Mouse (Mus musculus) midbrain, embryonic 11.5 days (tissue): Measurements from ENCODE around the gene Kank1. TPM values are rescaled to one million over a fixed set of nuclear protein-coding genes. Genes with fewer than 3 reads are reported as not detected.
A peak's percentile ranks its signal among the peaks of the same experiment; 100 is the strongest.

Source experiments
- ATAC-seq: fragments of 200-750 bp; cut with Nextera tagmentation; 2 replicates; pipeline ENCODE4 v1.8.0; 2017; ENCODE audit warnings: moderate TSS enrichment, moderate library complexity; ENCODE audit not compliant: low FRiP score
- DNase-seq: peaks from one replicate; pipeline ENCODE4 v3.0.0; 2015; ENCODE audit warnings: low spot score; ENCODE audit errors: missing footprints
- H3K27ac ChIP-seq: fragments of 300-500 bp; sonication (generic); 2 replicates; pipeline ENCODE4 v1.5.1; 2014; ENCODE audit warnings: low read depth, low read length
- H3K27me3 ChIP-seq: fragments of 300-500 bp; sonication (generic); 2 replicates; pipeline ENCODE4 v1.6.1; 2014; ENCODE audit warnings: mild to moderate bottlenecking, low read length, moderate library complexity, mixed read lengths; ENCODE audit not compliant: control insufficient read depth, insufficient read depth
- H3K36me3 ChIP-seq: fragments of 300-500 bp; sonication (generic); 2 replicates; pipeline ENCODE4 v1.6.1; 2014; ENCODE audit warnings: mild to moderate bottlenecking, low read length, moderate library complexity, mixed read lengths; ENCODE audit not compliant: control insufficient read depth, insufficient read depth
- H3K4me1 ChIP-seq: fragments of 300-500 bp; sonication (generic); 2 replicates; pipeline ENCODE4 v1.6.1; 2014; ENCODE audit warnings: low read length; ENCODE audit not compliant: control insufficient read depth, insufficient read depth
- H3K4me2 ChIP-seq: fragments of 300-500 bp; sonication (generic); 2 replicates; pipeline ENCODE4 v1.6.1; 2014; ENCODE audit warnings: mild to moderate bottlenecking, moderate library complexity
- H3K4me3 ChIP-seq: fragments of 300-500 bp; sonication (generic); 2 replicates; pipeline ENCODE4 v1.5.1; 2014; ENCODE audit warnings: low read depth, low read length
- H3K9ac ChIP-seq: fragments of 300-500 bp; sonication (generic); 2 replicates; pipeline ENCODE4 v1.6.1; 2014; ENCODE audit warnings: low read length
- H3K9me3 ChIP-seq: fragments of 300-500 bp; sonication (generic); 2 replicates; pipeline ENCODE4 v1.6.1; 2016; ENCODE audit warnings: low read length; ENCODE audit not compliant: control insufficient read depth
- WGBS: fragments of 180-500 bp; shearing (Covaris S2); extraction: QIAGEN DNeasy Blood & Tissue Kit; methylation state at CpG from one replicate; pipeline ENCODE4 v1.1.7; 2014; 5-methylcytosine and 5-hydroxymethylcytosine counted together
- polyA plus RNA-seq: library from polyadenylated mRNA; unstranded; fragments of >200 nt; fragmentation: Nextera tagmentation; extraction: Ambion mirVana; gene quantifications from 2 replicates; pipeline ENCODE4 v1.2.1, GENCODE M21; 2014

Gene Kank1
- polyA plus RNA-seq, 1 experiment from 2014 or later: 13.3 TPM

DNA sequence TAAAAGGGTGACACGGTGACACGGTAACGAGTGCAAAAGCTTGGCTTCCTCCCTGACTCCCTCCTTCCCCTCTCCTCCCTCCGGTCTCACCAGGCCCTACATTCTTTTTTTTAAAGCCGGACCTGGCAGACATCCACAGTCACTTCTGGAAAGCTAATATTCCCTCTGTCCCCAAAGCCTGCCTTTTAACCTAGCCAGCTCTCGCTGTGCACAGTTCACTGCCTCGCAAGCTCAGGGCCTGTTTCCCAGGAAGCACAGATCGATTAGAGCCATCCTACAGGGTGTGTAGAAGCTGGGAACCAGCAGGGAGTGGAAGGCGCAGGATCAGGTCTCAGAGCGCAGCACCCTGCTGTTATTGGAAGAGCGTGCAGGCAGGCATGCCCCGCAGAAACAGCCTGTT lies 138.2 kb downstream of the Kank1 start:
- Histone ChIP-seq H3K27ac (no peak overlapping the region; the same call in 1 of the 2 replicates), H3K9ac (peak overlapping the region; percentile 22; the same call in 1 of the 2 replicates), H3K4me2 (no peak overlapping the region), H3K27me3 (no peaks in the 10 kb centered on the region), H3K36me3 (no peaks in the 10 kb centered on the region; the same call in 1 of the 2 replicates), H3K4me3 (no peak overlapping the region), H3K9me3 (no peaks in the 10 kb centered on the region), H3K4me1 (peaks cover 11% of the 10 kb centered on the region)
- WGBS: 3% methylated on average over 12 of the region's 12 CpGs
- DNase-seq: no peak
- ATAC-seq: no peak

DNA sequence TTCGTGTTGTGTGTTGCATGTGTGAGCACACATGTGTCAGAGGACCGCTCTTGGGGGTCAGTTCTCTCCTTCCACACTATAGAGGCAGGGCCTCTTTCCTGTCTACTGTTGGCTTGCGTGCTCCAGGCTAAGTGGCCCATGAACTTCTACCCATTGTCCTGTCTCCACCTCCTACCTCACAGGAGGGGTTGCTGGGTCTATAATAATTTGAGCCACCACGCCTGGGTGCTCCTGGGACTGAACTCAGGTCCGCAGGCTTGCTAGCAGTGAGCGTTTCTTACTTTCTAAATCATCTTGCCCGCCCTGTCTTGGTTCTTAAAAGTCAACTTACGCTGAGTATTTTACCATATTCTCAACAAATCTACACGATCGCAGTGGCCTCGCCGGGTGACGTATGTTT lies 140.1 kb downstream of the Kank1 start:
- Histone ChIP-seq H3K9ac (no peak overlapping the region), H3K9me3 (no peaks in the 10 kb centered on the region), H3K27me3 (no peaks in the 10 kb centered on the region), H3K4me2 (no peak overlapping the region), H3K4me3 (no peak overlapping the region), H3K36me3 (no peaks in the 10 kb centered on the region), H3K27ac (no peak overlapping the region), H3K4me1 (peaks cover 14% of the 10 kb centered on the region)
- 88% methylated on average over 13 of the region's 13 CpGs for WGBS
- DNase-seq (no peak), ATAC-seq (no peak)

- 86% methylated on average over 9 of the region's 9 CpGs for WGBS
- H3K4me1 ChIP-seq: peaks cover 20% of the 10 kb centered on the region
Measured at GRCm38 (mm10) chr19:25380675-25381074, 143.9 kb downstream of the Kank1 start.

DNA sequence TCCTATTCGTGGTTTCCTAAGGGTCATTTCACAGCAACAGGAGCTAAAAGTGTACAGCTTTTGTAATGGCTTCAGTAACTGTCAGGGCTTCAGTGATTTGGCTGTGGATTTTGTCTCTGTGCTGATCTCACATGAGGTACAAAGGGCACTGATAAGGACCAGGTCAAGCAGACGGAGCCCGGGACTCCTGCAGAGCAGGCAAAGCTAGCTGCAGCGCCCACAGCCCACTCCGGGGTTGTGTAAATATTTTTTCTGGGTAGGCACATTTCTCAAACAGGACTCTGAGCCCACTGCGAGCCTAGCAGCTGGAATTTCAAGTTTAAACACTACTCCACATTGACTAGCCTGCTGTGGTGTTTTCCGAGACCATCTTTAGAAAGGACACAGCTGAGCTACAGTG lies 145.2 kb downstream of the Kank1 start:
- no peak overlapping the region; the same call in 1 of the 2 replicates for H3K27ac ChIP-seq
- H3K27me3 ChIP-seq: no peaks in the 10 kb centered on the region
- no peaks in the 10 kb centered on the region for H3K36me3 ChIP-seq
- 38% methylated on average over 7 of the region's 7 CpGs for WGBS
- no peaks in the 10 kb centered on the region for H3K9me3 ChIP-seq
- no peak overlapping the region for H3K4me3 ChIP-seq
- peaks cover 22% of the 10 kb centered on the region for H3K4me1 ChIP-seq
- ATAC-seq (no peak), DNase-seq (no peak)
- H3K4me2 ChIP-seq: no peak overlapping the region
- no peak overlapping the region for H3K9ac ChIP-seq

More at GRCm38 (mm10) chr19:25380675-25381074, 143.9 kb downstream of the Kank1 start:
- DNase-seq (no peak), ATAC-seq (no peak)
- no peak overlapping the region for H3K4me2 ChIP-seq
- H3K4me3 ChIP-seq: no peak overlapping the region
- no peak overlapping the region for H3K9ac ChIP-seq
- H3K27ac ChIP-seq: no peak overlapping the region
- H3K27me3 ChIP-seq: no peaks in the 10 kb centered on the region
- no peaks in the 10 kb centered on the region for H3K9me3 ChIP-seq
- H3K36me3 ChIP-seq: no peaks in the 10 kb centered on the region

GRCm38 (mm10) chr19:25382494-25382893 lies 145.7 kb downstream of the Kank1 start:
- no peak overlapping the region for H3K4me3 ChIP-seq
- DNase-seq: no peak
- H3K36me3 ChIP-seq: no peaks in the 10 kb centered on the region
- peaks cover 22% of the 10 kb centered on the region for H3K4me1 ChIP-seq
- no peaks in the 10 kb centered on the region for H3K9me3 ChIP-seq
- no peaks in the 10 kb centered on the region for H3K27me3 ChIP-seq
- no peak for ATAC-seq
- 78% methylated on average over 6 of the region's 6 CpGs for WGBS
- no peak overlapping the region for H3K4me2 ChIP-seq
- 0 out of 2 replicates have a peak overlapping the region, but pooled peaks have one; percentile 20 for H3K9ac ChIP-seq
- H3K27ac ChIP-seq: no peak overlapping the region; the same call in 1 of the 2 replicates

- Histone ChIP-seq H3K9me3 (no peaks in the 10 kb centered on the region), H3K27me3 (no peaks in the 10 kb centered on the region), H3K4me1 (peaks cover 22% of the 10 kb centered on the region), H3K27ac (peak overlapping the region; percentile 74), H3K4me2 (peak overlapping the region; percentile 27; the same call in 1 of the 2 replicates), H3K4me3 (no peak overlapping the region), H3K36me3 (no peaks in the 10 kb centered on the region), H3K9ac (peak overlapping the region; percentile 31)
- ATAC-seq: peak; percentile 77
- peak; percentile 94 for DNase-seq
- WGBS: 7% methylated on average over 12 of the region's 12 CpGs
Measured at GRCm38 (mm10) chr19:25383386-25384146, 146.8 kb downstream of the Kank1 start.

GRCm38 (mm10) chr19:25385981-25386380 lies 149.2 kb downstream of the Kank1 start:
- ATAC-seq (no peak), DNase-seq (no peak)
- no peaks in the 10 kb centered on the region for H3K9me3 ChIP-seq
- H3K36me3 ChIP-seq: no peaks in the 10 kb centered on the region
- 70% methylated on average over 8 of the region's 8 CpGs for WGBS
- H3K4me2 ChIP-seq: no peak overlapping the region
- H3K27me3 ChIP-seq: no peaks in the 10 kb centered on the region
- no peak overlapping the region for H3K4me3 ChIP-seq
- no peak overlapping the region for H3K9ac ChIP-seq
- no peak overlapping the region for H3K27ac ChIP-seq
- peaks cover 22% of the 10 kb centered on the region for H3K4me1 ChIP-seq

- Histone ChIP-seq H3K4me1 (peaks cover 18% of the 10 kb centered on the region), H3K9ac (no peak overlapping the region), H3K27ac (no peak overlapping the region), H3K4me2 (no peak overlapping the region), H3K27me3 (no peaks in the 10 kb centered on the region), H3K36me3 (no peaks in the 10 kb centered on the region), H3K4me3 (no peak overlapping the region), H3K9me3 (no peaks in the 10 kb centered on the region)
- WGBS: 91% methylated on average over 16 of the region's 16 CpGs
- ATAC-seq (no peak), DNase-seq (no peak)
Measured at GRCm38 (mm10) chr19:25386679-25387470, 150.1 kb downstream of the Kank1 start.

GRCm38 (mm10) chr19:25387902-25388301 lies 151.1 kb downstream of the Kank1 start:
- Histone ChIP-seq H3K4me2 (no peak overlapping the region), H3K27me3 (no peaks in the 10 kb centered on the region), H3K9ac (no peak overlapping the region), H3K27ac (no peak overlapping the region), H3K4me1 (peaks cover 11% of the 10 kb centered on the region), H3K4me3 (no peak overlapping the region), H3K36me3 (no peaks in the 10 kb centered on the region), H3K9me3 (no peaks in the 10 kb centered on the region)
- DNase-seq (no peak), ATAC-seq (no peak)
- 84% methylated on average over 18 of the region's 18 CpGs for WGBS
